Mouse (Mus musculus) myocyte (in vitro differentiated cells): ENCODE measurements around the gene Bag5. TPM values are rescaled to one million over a fixed set of nuclear protein-coding genes. Genes with fewer than 3 reads are reported as not detected.
A peak's percentile ranks its signal among the peaks of the same experiment; 100 is the strongest.

Source experiments
- H3K27me3 ChIP-seq: one replicate; pipeline ENCODE4 v1.6.1; 2011; ENCODE audit not compliant: control insufficient read depth, insufficient read depth, insufficient read length
- H3K36me3 ChIP-seq: one replicate; pipeline ENCODE4 v1.6.1; 2011; ENCODE audit not compliant: control insufficient read depth, insufficient read depth
- H3K4me2 ChIP-seq: one replicate; pipeline ENCODE4 v1.6.1; 2011; ENCODE audit warnings: low read depth, control low read depth
- H3K4me3 ChIP-seq: one replicate; pipeline ENCODE4 v1.5.1; 2011; ENCODE audit warnings: mild to moderate bottlenecking, control low read depth, moderate library complexity
- H3K79me2 ChIP-seq: one replicate; pipeline ENCODE4 v1.6.1; 2011; ENCODE audit not compliant: control insufficient read depth, insufficient read depth
- H3ac ChIP-seq: one replicate; pipeline ENCODE4 v1.6.1; 2011; ENCODE audit not compliant: control insufficient read depth, insufficient read length
- CEBPB ChIP-seq: IDR thresholded peaks from 2 replicates; pipeline ENCODE4 v1.6.1; 2011; ENCODE audit warnings: mild to moderate bottlenecking, moderate library complexity; ENCODE audit not compliant: poor library complexity, insufficient read depth, severe bottlenecking
- E2F4 ChIP-seq: IDR thresholded peaks from one replicate; pipeline ENCODE4 v1.6.1; 2011; ENCODE audit warnings: mild to moderate bottlenecking, control low read depth, moderate library complexity; ENCODE audit not compliant: insufficient read depth
- MAX ChIP-seq: IDR thresholded peaks from one replicate; pipeline ENCODE4 v1.6.1; 2011; ENCODE audit warnings: low read depth, mild to moderate bottlenecking, control low read depth
- MYOD1 ChIP-seq, 3 experiments: IDR thresholded peaks; one replicate each; pipeline ENCODE4 v1.6.1; 2011; ENCODE audit warnings: control low read depth in 2 of 3, low read depth in 2 of 3, mild to moderate bottlenecking in 2 of 3, moderate library complexity in 1 of 3; ENCODE audit not compliant: insufficient read length in 2 of 3, control insufficient read depth in 1 of 3
- MYOG ChIP-seq, 3 experiments: IDR thresholded peaks; one replicate each; pipeline ENCODE4 v1.6.1; 2011; ENCODE audit warnings: control low read depth in 2 of 3, low read depth in 2 of 3, mild to moderate bottlenecking in 2 of 3; ENCODE audit not compliant: insufficient read length in 2 of 3, control insufficient read depth in 1 of 3, insufficient read depth in 1 of 3
- POLR2A ChIP-seq: IDR thresholded peaks from one replicate; pipeline ENCODE4 v1.6.1; 2011; ENCODE audit warnings: low read depth, mild to moderate bottlenecking, control low read depth, moderate library complexity; ENCODE audit not compliant: insufficient read length
- POLR2AphosphoS2 ChIP-seq: IDR thresholded peaks from one replicate; pipeline ENCODE4 v1.6.1; 2011; ENCODE audit warnings: low read depth, control low read depth; ENCODE audit not compliant: insufficient read length
- REST ChIP-seq: IDR thresholded peaks from one replicate; pipeline ENCODE4 v1.6.1; 2011; ENCODE audit warnings: mild to moderate bottlenecking, control low read depth, moderate library complexity; ENCODE audit not compliant: insufficient read depth, insufficient read length
- SRF ChIP-seq: IDR thresholded peaks from one replicate; pipeline ENCODE4 v1.6.1; 2011; ENCODE audit warnings: low read depth; ENCODE audit not compliant: control insufficient read depth, insufficient read length
- TCF12 ChIP-seq: IDR thresholded peaks from one replicate; pipeline ENCODE4 v1.6.1; 2011; ENCODE audit warnings: mild to moderate bottlenecking, control low read depth; ENCODE audit not compliant: poor library complexity, insufficient read depth, severe bottlenecking
- TCF3 ChIP-seq: IDR thresholded peaks from one replicate; pipeline ENCODE4 v1.6.1; 2011; ENCODE audit warnings: low read depth, control low read depth; ENCODE audit not compliant: insufficient read length
- USF1 ChIP-seq: IDR thresholded peaks from one replicate; pipeline ENCODE4 v1.6.1; 2011; ENCODE audit warnings: low read depth, mild to moderate bottlenecking, control low read depth, moderate library complexity
- polyA plus RNA-seq: library from polyadenylated mRNA; unstranded; fragments of >200 nt; fragmentation: generic; extraction: Trizol; gene quantifications from one replicate; pipeline ENCODE4 v1.2.1, GENCODE M21; 2012; ENCODE audit warnings: missing spikeins

The Bag5 gene
- polyA plus RNA-seq, 1 experiment: 20.3 TPM

GRCm38 (mm10) chr12:111688069-111688428 is 25.0 kb downstream of the Bag5 start:
- no peak overlapping the region for H3K4me2 ChIP-seq
- H3ac ChIP-seq: no peak overlapping the region
- H3K79me2 ChIP-seq: no peaks in the 10 kb centered on the region
- peaks cover 5% of the 10 kb centered on the region for H3K36me3 ChIP-seq
- H3K27me3 ChIP-seq: no peaks in the 10 kb centered on the region
- H3K4me3 ChIP-seq: no peak overlapping the region
- no peak for TF ChIP-seq MAX
- TF ChIP-seq SRF: no peak
- TF ChIP-seq MYOG (IDR thresholded peaks at IDR 0.05; ENCODE audit: control insufficient read depth in 1 of 3, insufficient read depth in 1 of 3, insufficient read length in 2 of 3, low read depth in 2 of 3): no peak
- no peak for TF ChIP-seq USF1
- TF ChIP-seq TCF3: no peak
- no peak for TF ChIP-seq POLR2A
- TF ChIP-seq E2F4: no peak
- TF ChIP-seq TCF12: no peak
- TF ChIP-seq POLR2AphosphoS2: no peak
- TF ChIP-seq CEBPB: no peak
- no peak for TF ChIP-seq REST
- TF ChIP-seq MYOD1 (IDR thresholded peaks at IDR 0.05; ENCODE audit: control insufficient read depth in 1 of 3, insufficient read length in 2 of 3, low read depth in 2 of 3): no peak

- Histone ChIP-seq H3K79me2 (no peaks in the 10 kb centered on the region), H3K27me3 (no peaks in the 10 kb centered on the region), H3K4me2 (no peak overlapping the region), H3ac (no peak overlapping the region), H3K4me3 (no peak overlapping the region), H3K36me3 (peaks cover 5% of the 10 kb centered on the region)
- no peak for TF ChIP-seq TCF3
- TF ChIP-seq POLR2A: no peak
Observed at GRCm38 (mm10) chr12:111687350-111688068, 25.5 kb downstream of the Bag5 start.

GRCm38 (mm10) chr12:111686390-111686789 is 26.7 kb downstream of the Bag5 start:
- H3K36me3 ChIP-seq: peaks cover 5% of the 10 kb centered on the region
- H3K27me3 ChIP-seq: no peaks in the 10 kb centered on the region
- H3K4me2 ChIP-seq: no peak overlapping the region
- no peaks in the 10 kb centered on the region for H3K79me2 ChIP-seq
- no peak overlapping the region for H3ac ChIP-seq
- TF ChIP-seq CEBPB (no peak), POLR2AphosphoS2 (peak; percentile 40)
- no peak overlapping the region for H3K4me3 ChIP-seq

- H3K4me3 ChIP-seq: no peak overlapping the region
- no peak for TF ChIP-seq TCF3
- TF ChIP-seq E2F4: no peak
- TF ChIP-seq MAX: no peak
- TF ChIP-seq TCF12: no peak
- no peak for TF ChIP-seq MYOD1 (IDR thresholded peaks at IDR 0.05; ENCODE audit: control insufficient read depth in 1 of 3, insufficient read length in 2 of 3, low read depth in 2 of 3)
- TF ChIP-seq USF1: no peak
- TF ChIP-seq POLR2A: no peak
- no peak for TF ChIP-seq MYOG (IDR thresholded peaks at IDR 0.05; ENCODE audit: control insufficient read depth in 1 of 3, insufficient read depth in 1 of 3, insufficient read length in 2 of 3, low read depth in 2 of 3)
- no peak for TF ChIP-seq CEBPB
- no peak for TF ChIP-seq SRF
- TF ChIP-seq REST: no peak
- no peak for TF ChIP-seq POLR2AphosphoS2
- peaks cover 5% of the 10 kb centered on the region for H3K36me3 ChIP-seq
- no peak overlapping the region for H3K4me2 ChIP-seq
- H3K27me3 ChIP-seq: no peaks in the 10 kb centered on the region
- H3ac ChIP-seq: no peak overlapping the region
- H3K79me2 ChIP-seq: peaks cover 15% of the 10 kb centered on the region
Observed at GRCm38 (mm10) chr12:111682806-111683205, 30.3 kb downstream of the Bag5 start.

- H3ac ChIP-seq: no peak overlapping the region
- TF ChIP-seq POLR2AphosphoS2 (no peak), TCF12 (no peak), MYOG (IDR thresholded peaks at IDR 0.05; ENCODE audit: control insufficient read depth in 1 of 3, insufficient read depth in 1 of 3, insufficient read length in 2 of 3, low read depth in 2 of 3) (no peak), E2F4 (no peak), POLR2A (no peak), TCF3 (no peak), CEBPB (no peak), MYOD1 (IDR thresholded peaks at IDR 0.05; ENCODE audit: control insufficient read depth in 1 of 3, insufficient read length in 2 of 3, low read depth in 2 of 3) (no peak), REST (no peak), USF1 (no peak), SRF (no peak), MAX (no peak)
Observed at GRCm38 (mm10) chr12:111682003-111682402, 31.1 kb downstream of the Bag5 start.

More at GRCm38 (mm10) chr12:111682003-111682402, 31.1 kb downstream of the Bag5 start:
- Histone ChIP-seq H3K4me2 (no peak overlapping the region), H3K36me3 (peaks cover 5% of the 10 kb centered on the region), H3K79me2 (peaks cover 15% of the 10 kb centered on the region), H3K27me3 (no peaks in the 10 kb centered on the region), H3K4me3 (no peak overlapping the region)
